Mouse (Mus musculus): ENCODE data around the gene Ccdc148. TPM values are rescaled to one million over a fixed set of nuclear protein-coding genes. Genes with fewer than 3 reads are reported as not detected.

Gene Ccdc148
- polyA plus RNA-seq, 1 experiment from 2014 or later: 0.75 TPM

- Histone ChIP-seq H3K27ac (ENCODE audit: low read depth) (no peak overlapping the region), H3K36me3 (replicated peaks; ENCODE audit: insufficient read depth, low read length) (no peaks in the 10 kb centered on the region), H3K4me3 (ENCODE audit: low read depth, low read length) (no peak overlapping the region), H3K4me2 (ENCODE audit: low read depth, low read length) (no peak overlapping the region), H3K27me3 (ENCODE audit: insufficient read depth, low read length) (no peaks in the 10 kb centered on the region), H3K9ac (replicated peaks) (no peak overlapping the region), H3K4me1 (ENCODE audit: insufficient read depth) (no peaks in the 10 kb centered on the region), H3K9me3 (ENCODE audit: low read length) (no peaks in the 10 kb centered on the region)
- ATAC-seq (no peak), DNase-seq (no peak)
- 64% methylated on average over 6 of the region's 6 CpGs for WGBS (ENCODE audit: insufficient replicate concordance)
- TF ChIP-seq CTCF (IDR thresholded peaks at IDR 0.05; ENCODE audit: low read depth): no peak
- no peak for TF ChIP-seq EP300 (IDR thresholded peaks at IDR 0.05; ENCODE audit: low read depth)
These were observed 124.0 kb downstream of the Ccdc148 start for GRCm38 (mm10) chr2:59036433-59036832.

- no peak for DNase-seq
- H3K27ac ChIP-seq (ENCODE audit: low read depth): no peak overlapping the region
These were observed 125.3 kb downstream of the Ccdc148 start for GRCm38 (mm10) chr2:59035206-59035605.

GRCm38 (mm10) chr2:59034281-59034680 lies 126.2 kb downstream of the Ccdc148 start:
- Histone ChIP-seq H3K4me2 (ENCODE audit: low read depth, low read length) (no peak overlapping the region), H3K9ac (replicated peaks) (no peak overlapping the region), H3K27ac (ENCODE audit: low read depth) (no peak overlapping the region), H3K4me1 (ENCODE audit: insufficient read depth) (no peaks in the 10 kb centered on the region), H3K4me3 (ENCODE audit: low read depth, low read length) (no peak overlapping the region), H3K36me3 (replicated peaks; ENCODE audit: insufficient read depth, low read length) (no peaks in the 10 kb centered on the region), H3K27me3 (ENCODE audit: insufficient read depth, low read length) (no peaks in the 10 kb centered on the region), H3K9me3 (ENCODE audit: low read length) (no peaks in the 10 kb centered on the region)
- ATAC-seq (no peak), DNase-seq (no peak)
- TF ChIP-seq CTCF (IDR thresholded peaks at IDR 0.05; ENCODE audit: low read depth) (no peak), EP300 (IDR thresholded peaks at IDR 0.05; ENCODE audit: low read depth) (no peak)
- 84% methylated on average over 6 of the region's 6 CpGs for WGBS (ENCODE audit: insufficient replicate concordance)

More at GRCm38 (mm10) chr2:59035206-59035605, 125.3 kb downstream of the Ccdc148 start:
- 83% methylated on average over 3 of the region's 3 CpGs for WGBS (ENCODE audit: insufficient replicate concordance)
- no peak overlapping the region for H3K9ac ChIP-seq (replicated peaks)
- TF ChIP-seq CTCF (IDR thresholded peaks at IDR 0.05; ENCODE audit: low read depth) (no peak), EP300 (IDR thresholded peaks at IDR 0.05; ENCODE audit: low read depth) (no peak)
- no peaks in the 10 kb centered on the region for H3K36me3 ChIP-seq (replicated peaks; ENCODE audit: insufficient read depth, low read length)
- ATAC-seq: no peak
- H3K27me3 ChIP-seq (ENCODE audit: insufficient read depth, low read length): no peaks in the 10 kb centered on the region
- no peaks in the 10 kb centered on the region for H3K9me3 ChIP-seq (ENCODE audit: low read length)
- H3K4me2 ChIP-seq (ENCODE audit: low read depth, low read length): no peak overlapping the region
- H3K4me1 ChIP-seq (ENCODE audit: insufficient read depth): no peaks in the 10 kb centered on the region
- no peak overlapping the region for H3K4me3 ChIP-seq (ENCODE audit: low read depth, low read length)

GRCm38 (mm10) chr2:59024558-59024957 lies 135.9 kb downstream of the Ccdc148 start:
- Histone ChIP-seq H3K27ac (ENCODE audit: low read depth) (no peak overlapping the region), H3K4me2 (ENCODE audit: low read depth, low read length) (no peak overlapping the region), H3K36me3 (replicated peaks; ENCODE audit: insufficient read depth, low read length) (no peaks in the 10 kb centered on the region), H3K9ac (replicated peaks) (no peak overlapping the region), H3K4me3 (ENCODE audit: low read depth, low read length) (no peak overlapping the region), H3K9me3 (ENCODE audit: low read length) (no peaks in the 10 kb centered on the region), H3K4me1 (ENCODE audit: insufficient read depth) (no peaks in the 10 kb centered on the region), H3K27me3 (ENCODE audit: insufficient read depth, low read length) (no peaks in the 10 kb centered on the region)
- 71% methylated on average over 3 of the region's 3 CpGs for WGBS (ENCODE audit: insufficient replicate concordance)
- ATAC-seq (no peak), DNase-seq (no peak)
- TF ChIP-seq CTCF (IDR thresholded peaks at IDR 0.05; ENCODE audit: low read depth) (no peak), EP300 (IDR thresholded peaks at IDR 0.05; ENCODE audit: low read depth) (no peak)

GRCm38 (mm10) chr2:59007356-59007755 lies 153.1 kb downstream of the Ccdc148 start:
- no peak overlapping the region for H3K27ac ChIP-seq (ENCODE audit: low read depth)
- WGBS (ENCODE audit: insufficient replicate concordance): 88% methylated on average over 5 of the region's 5 CpGs
- ATAC-seq (no peak), DNase-seq (no peak)
- no peak for TF ChIP-seq CTCF (IDR thresholded peaks at IDR 0.05; ENCODE audit: low read depth)
- no peak for TF ChIP-seq EP300 (IDR thresholded peaks at IDR 0.05; ENCODE audit: low read depth)
- H3K27me3 ChIP-seq (ENCODE audit: insufficient read depth, low read length): no peaks in the 10 kb centered on the region
- no peaks in the 10 kb centered on the region for H3K9me3 ChIP-seq (ENCODE audit: low read length)
- no peak overlapping the region for H3K4me2 ChIP-seq (ENCODE audit: low read depth, low read length)
- no peaks in the 10 kb centered on the region for H3K36me3 ChIP-seq (replicated peaks; ENCODE audit: insufficient read depth, low read length)
- H3K9ac ChIP-seq (replicated peaks): no peak overlapping the region
- H3K4me3 ChIP-seq (ENCODE audit: low read depth, low read length): no peak overlapping the region
- no peaks in the 10 kb centered on the region for H3K4me1 ChIP-seq (ENCODE audit: insufficient read depth)

GRCm38 (mm10) chr2:59006567-59007340 lies 153.7 kb downstream of the Ccdc148 start:
- no peaks in the 10 kb centered on the region for H3K27me3 ChIP-seq (ENCODE audit: insufficient read depth, low read length)
- H3K4me1 ChIP-seq (ENCODE audit: insufficient read depth): no peaks in the 10 kb centered on the region
- H3K4me3 ChIP-seq (ENCODE audit: low read depth, low read length): no peak overlapping the region
- no peak overlapping the region for H3K4me2 ChIP-seq (ENCODE audit: low read depth, low read length)
- no peaks in the 10 kb centered on the region for H3K36me3 ChIP-seq (replicated peaks; ENCODE audit: insufficient read depth, low read length)
- no peak for DNase-seq
- no peak overlapping the region for H3K9ac ChIP-seq (replicated peaks)
- no peaks in the 10 kb centered on the region for H3K9me3 ChIP-seq (ENCODE audit: low read length)
- no peak for ATAC-seq
- 73% methylated on average over 8 of the region's 8 CpGs for WGBS (ENCODE audit: insufficient replicate concordance)
- TF ChIP-seq CTCF (IDR thresholded peaks at IDR 0.05; ENCODE audit: low read depth) (no peak), EP300 (IDR thresholded peaks at IDR 0.05; ENCODE audit: low read depth) (no peak)
- H3K27ac ChIP-seq (ENCODE audit: low read depth): no peak overlapping the region

All from liver, postnatal 0 days (tissue).